Mouse (Mus musculus): ENCODE measurements at regions not wholly inside any gene's neighbourhood (a gene's known extent, or its start where the extent isn't known, plus 50 kb on each side); places are given as distances from the start of the nearest gene placed in this dataset.

DNA sequence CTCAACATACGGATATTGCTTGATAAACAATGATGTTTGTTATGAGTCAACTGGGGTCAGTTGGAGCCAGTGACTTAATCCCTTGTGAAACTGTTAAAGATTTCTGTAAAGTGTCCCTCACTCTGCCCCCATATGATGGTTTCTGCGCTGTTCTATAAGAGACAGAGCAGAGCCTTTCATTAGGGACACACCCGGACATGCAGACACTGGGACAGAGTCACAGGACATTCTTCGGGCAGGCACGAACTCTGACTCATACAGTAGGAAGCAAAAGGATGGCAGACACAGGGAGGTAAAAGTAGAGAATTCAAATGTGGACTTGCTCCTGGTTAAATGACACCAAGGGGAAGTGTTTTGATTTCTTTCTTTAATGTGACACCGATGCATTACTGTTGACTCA, 163.7 kb upstream of the Bcor start:
- no peak for TF ChIP-seq TAL1 (conservative IDR thresholded peaks at IDR 0.05; ENCODE audit: low read depth, low read length)
- no peak for TF ChIP-seq CTCF (IDR thresholded peaks at IDR 0.05; ENCODE audit: low read depth, low read length)
- no peak for TF ChIP-seq GATA1 (IDR thresholded peaks at IDR 0.05; ENCODE audit: borderline replicate concordance, low read length)

Data from G1E (cell line).